Mouse (Mus musculus): ENCODE data around the gene Avpi1.

GRCm38 (mm10) chr19:42118596-42118995, 10.3 kb downstream of the Avpi1 start:
- TF ChIP-seq POLR2A (IDR thresholded peaks at IDR 0.05; ENCODE audit: extremely low read depth, insufficient read depth, low read length) (no peak), CTCF (IDR thresholded peaks at IDR 0.05; ENCODE audit: extremely low read depth, insufficient read depth, low read length) (no peak)
